In genomic region chr4:48559652-48560051, GRCm38 (mm10) we compare ENCODE assay signal across 23 mouse cellular contexts. TPM values are rescaled to one million over a fixed set of nuclear protein-coding genes. Genes with fewer than 3 reads are reported as not detected.
DNase-seq lines count a peak whose midpoint lies in the region; ATAC-seq and TF ChIP-seq lines count a peak whose summit lies in the region.
"Had no signal": no experiment of that assay in that cellular context is flagged by ENCODE, and none has a peak within 500 bp of the region (broad histone marks: within the 10 kb centered on the region; RNA-seq: fewer than 3 reads in every experiment).

No protein-coding gene starts in this region.

- peak; percentile 50 for ATAC-seq in lung, postnatal 0 days
- ATAC-seq: intestine, embryonic 15.5 days; midbrain, embryonic 13.5 days had no signal

- no peak for TF ChIP-seq POLR2A in lung, adult 2 months (IDR thresholded peaks at IDR 0.05; ENCODE audit: borderline replicate concordance, extremely low read depth, low read depth, low read length)

- no peaks in the 10 kb centered on the region for H3K4me1 ChIP-seq in lung, postnatal 0 days (ENCODE audit: insufficient read depth, low read depth, low read length)
- H3K4me1 ChIP-seq in lung, adult 2 months (ENCODE audit: control insufficient read depth, insufficient read depth, low read length), result no peaks in the 10 kb centered on the region
- H3K4me1 ChIP-seq: hindbrain, embryonic 15.5 days; intestine, embryonic 15.5 days; liver, embryonic 15.5 days; neural tube, embryonic 12.5 days had no signal

- H3K27ac ChIP-seq in gastrocnemius, adult 2 months, result no peak overlapping the region
- H3K27ac ChIP-seq in lung, postnatal 0 days (ENCODE audit: low read length), result no peak overlapping the region
- H3K27ac ChIP-seq: heart, embryonic 10.5 days; hindbrain, embryonic 15.5 days; intestine, embryonic 15.5 days; limb, embryonic 15.5 days; liver, embryonic 15.5 days; midbrain, embryonic 13.5 days; neural tube, embryonic 12.5 days had no signal

- no peak for TF ChIP-seq CTCF in gastrocnemius, adult 2 months (IDR thresholded peaks at IDR 0.05)
- no peak for TF ChIP-seq CTCF in lung, postnatal 0 days (IDR thresholded peaks at IDR 0.05)
- no peak for TF ChIP-seq CTCF in lung, adult 2 months (IDR thresholded peaks at IDR 0.05; ENCODE audit: insufficient read depth, low read length)

- intact Hi-C loops in gastrocnemius, adult 2 months (cut with DNase I), result no loop called here
- intact Hi-C loops in gastrocnemius, postnatal 36 days (cut with DNase I), result no loop called here

- H3K9me3 ChIP-seq in lung, postnatal 0 days (ENCODE audit: low read length), result no peaks in the 10 kb centered on the region
- H3K9me3 ChIP-seq: heart, embryonic 10.5 days; hindbrain, embryonic 15.5 days; intestine, embryonic 15.5 days; limb, embryonic 15.5 days; liver, embryonic 15.5 days; midbrain, embryonic 13.5 days; neural tube, embryonic 12.5 days had no signal

- DNase-seq in adrenal gland, postnatal 14 days, result peak; percentile 75
- DNase-seq in adrenal gland, adult 18-20 months (ENCODE audit: low spot score in 2 of 2), result no peak
- peak; percentile 50 for DNase-seq in gastrocnemius, adult 2 months
- no peak for DNase-seq in gastrocnemius, postnatal 36 days
- no peak for DNase-seq in lung, postnatal 0 days (ENCODE audit: low spot score)
- no peak for DNase-seq in lung, adult 2 months
- DNase-seq in spleen, adult 12 weeks (ENCODE audit: low spot score), result no peak
- DNase-seq in ovary, postnatal 36 days (ENCODE audit: low spot score), result no peak
- DNase-seq: cerebellum, adult 9-10 months; kidney, adult 9 months; lung, postnatal 14 days; right cerebral cortex, adult 18-20 months; thymus, adult 2 months had no signal

- H3K4me3 ChIP-seq in gastrocnemius, adult 2 months, result no peak overlapping the region
- no peak overlapping the region for H3K4me3 ChIP-seq in lung, postnatal 0 days (ENCODE audit: low read depth, low read length)
- H3K4me3 ChIP-seq in lung, adult 2 months (replicated peaks; ENCODE audit: extremely low read depth, low read depth, low read length), result no peak overlapping the region
- H3K4me3 ChIP-seq: erythroblast, embryonic 14.5 days; heart, embryonic 10.5 days; hindbrain, embryonic 15.5 days; intestine, embryonic 15.5 days; limb, embryonic 15.5 days; liver, embryonic 15.5 days; midbrain, embryonic 13.5 days; neural tube, embryonic 12.5 days had no signal

- H3K9ac ChIP-seq in lung, postnatal 0 days (replicated peaks; ENCODE audit: low read depth), result no peak overlapping the region
- H3K9ac ChIP-seq: hindbrain, embryonic 15.5 days; intestine, embryonic 15.5 days; limb, embryonic 15.5 days; liver, embryonic 15.5 days; midbrain, embryonic 13.5 days; neural tube, embryonic 12.5 days had no signal

- 69% methylated on average over 14 of the region's 14 CpGs for WGBS in lung, postnatal 0 days
- WGBS in lung, adult 2 months, result 75% methylated on average over 14 of the region's 14 CpGs

- TF ChIP-seq EP300 in lung, postnatal 0 days (IDR thresholded peaks at IDR 0.05), result no peak

- H3K36me3 ChIP-seq in lung, postnatal 0 days (ENCODE audit: insufficient read depth, low read length), result no peaks in the 10 kb centered on the region
- H3K36me3 ChIP-seq: liver, embryonic 15.5 days had no signal

- no peak overlapping the region for H3K4me2 ChIP-seq in lung, postnatal 0 days (replicated peaks; ENCODE audit: low read depth, low read length)
- H3K4me2 ChIP-seq: hindbrain, embryonic 15.5 days; intestine, embryonic 15.5 days; limb, embryonic 15.5 days; liver, embryonic 15.5 days; midbrain, embryonic 13.5 days; neural tube, embryonic 12.5 days had no signal

- H3K27me3 ChIP-seq in lung, postnatal 0 days (replicated peaks; ENCODE audit: insufficient read depth, low read length), result no peaks in the 10 kb centered on the region
- H3K27me3 ChIP-seq: hindbrain, embryonic 15.5 days; intestine, embryonic 15.5 days; limb, embryonic 15.5 days; liver, embryonic 15.5 days; midbrain, embryonic 13.5 days; neural tube, embryonic 12.5 days had no signal

RNA-seq across cellular contexts. Expression of gene Msantd3, which starts 19.9 kb away (rescaled TPM):
- 18.7 and 22.9 TPM in 2 replicates for total RNA-seq in adrenal gland, postnatal 14 days (2021)
- total RNA-seq in adrenal gland, adult 18-20 months (2021), result 10 to 100 TPM; 15.0 to 18.7 TPM
- total RNA-seq in gastrocnemius, adult 2 months (2021), result 10 to 100 TPM; 13.9 to 20.1 TPM
- 10 to 100 TPM; 14.6 to 16.3 TPM for total RNA-seq in gastrocnemius, postnatal 36 days (2021)
- 12.2 and 13.1 TPM in 2 replicates for polyA plus RNA-seq in lung, postnatal 0 days (2015; fragmentation: Nextera tagmentation; extraction: Ambion mirVana)
- 3.6 and 6.9 TPM in 2 replicates for polyA plus RNA-seq in lung, adult 2 months (2012; rRNA removed)
- total RNA-seq: MEL had no signal
- polyA plus RNA-seq: erythroblast, embryonic 14.5 days had no signal

RNA-seq across cellular contexts. Expression of gene Tmeff1, which starts 25.3 kb away (rescaled TPM):
- 23.0 and 31.5 TPM in 2 replicates for total RNA-seq in adrenal gland, postnatal 14 days (2021)
- 10 to 100 TPM in 1 of 2 experiments, 1 to 10 TPM in 1; 9.2 to 12.7 TPM for total RNA-seq in adrenal gland, adult 18-20 months (2021)
- total RNA-seq in gastrocnemius, adult 2 months (2021), result under 1 TPM; 0.38 to 0.98 TPM
- total RNA-seq in gastrocnemius, postnatal 36 days (2021), result 1 to 10 TPM in 1 of 2 experiments, under 1 TPM in 1; 0.57 to 1.2 TPM
- 29.4 and 36.5 TPM in 2 replicates for polyA plus RNA-seq in lung, postnatal 0 days (2015; fragmentation: Nextera tagmentation; extraction: Ambion mirVana)
- 12.6 and 20.8 TPM in 2 replicates for polyA plus RNA-seq in lung, adult 2 months (2012; rRNA removed)
- total RNA-seq: common myeloid progenitor, adult 5-6 weeks; MEL had no signal

Comparison
In these comparisons a context has a peak if more than half of its experiments do, and no peak if none do; other contexts are left out.
1. DNase-seq: peak in adrenal gland, postnatal 14 days (single experiment) and gastrocnemius, adult 2 months (single experiment); none in adrenal gland, adult 18-20 months (0 of 2), gastrocnemius, postnatal 36 days (0 of 2), lung, postnatal 0 days (single experiment), lung, adult 2 months (single experiment), spleen, adult 12 weeks (single experiment) and ovary, postnatal 36 days (single experiment).
2. RNA of gene Tmeff1, which starts 25.3 kb away (total RNA-seq): 23.0 to 31.5 TPM in adrenal gland, postnatal 14 days and 9.2 to 12.7 TPM in adrenal gland, adult 18-20 months; 0.57 to 1.2 TPM in gastrocnemius, postnatal 36 days and 0.38 to 0.98 TPM in gastrocnemius, adult 2 months; every median in the first group is over 4 times any median in the second.